Mouse (Mus musculus): ENCODE results near the gene Dnajc4.

The Dnajc4 gene

GRCm38 (mm10) chr19:6948186-6948585 lies 44.2 kb downstream of the Dnajc4 start:
- DNase-seq (ENCODE audit: low read depth, low spot score) = no peak

GRCm38 (mm10) chr19:6947742-6948141 lies 44.6 kb downstream of the Dnajc4 start:
- DNase-seq (ENCODE audit: low read depth, low spot score) = no peak

- DNase-seq (ENCODE audit: low read depth, low spot score) = no peak
Observed at GRCm38 (mm10) chr19:6943709-6944108, 48.7 kb downstream of the Dnajc4 start.

GRCm38 (mm10) chr19:6942764-6943163 lies 49.6 kb downstream of the Dnajc4 start:
- no peak for DNase-seq (ENCODE audit: low read depth, low spot score)

- peak; percentile 97 for DNase-seq (ENCODE audit: low read depth, low spot score)
Observed at GRCm38 (mm10) chr19:6942249-6942691, 50.1 kb downstream of the Dnajc4 start, which contains the start of gene Gpr137. Gene Gpr137 (minus strand): TSS chr19:6942480.

- DNase-seq (ENCODE audit: low read depth, low spot score) = peak; percentile 90
Observed at GRCm38 (mm10) chr19:6941372-6942248, 50.8 kb downstream of the Dnajc4 start, which contains the start of gene Bad. Gene Bad (plus strand): TSS chr19:6941861.

GRCm38 (mm10) chr19:6940396-6941351 lies 51.7 kb downstream of the Dnajc4 start:
- peak; percentile 31 for DNase-seq (ENCODE audit: low read depth, low spot score)

- no peak for DNase-seq (ENCODE audit: low read depth, low spot score)
Observed at GRCm38 (mm10) chr19:6939106-6940002, 53.0 kb downstream of the Dnajc4 start.
